Mouse (Mus musculus): ENCODE measurements around the gene Foxn3. TPM values are rescaled to one million over a fixed set of nuclear protein-coding genes. Genes with fewer than 3 reads are reported as not detected.

The Foxn3 gene
- polyA plus RNA-seq, 1 experiment from 2014 or later = 65.2 TPM

DNA sequence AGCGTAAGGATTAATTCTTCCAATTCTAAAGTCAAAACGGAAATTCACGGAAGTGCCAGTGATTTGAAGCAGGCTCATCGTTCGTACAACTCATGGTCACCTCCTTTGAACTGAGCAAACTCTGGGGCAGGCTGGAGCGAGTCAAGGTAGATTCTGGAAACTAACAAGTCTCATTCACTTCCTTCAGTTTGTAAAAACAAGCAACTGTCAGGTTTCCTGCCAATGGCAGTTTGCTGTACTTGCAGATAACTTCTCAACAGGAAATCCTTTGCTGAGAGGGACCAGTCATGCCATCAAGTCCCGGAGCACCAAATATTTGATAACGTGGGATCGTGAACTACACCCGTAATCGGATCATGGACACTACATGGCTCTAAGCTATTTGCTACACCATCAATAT is 3.9 kb downstream of the Foxn3 start:
- no peak for DNase-seq (ENCODE audit: low spot score)
- H3K36me3 ChIP-seq = 0 out of 2 replicates have a peak, but pooled peaks cover 5% of the 10 kb centered on the region
- H3K27ac ChIP-seq = no peak overlapping the region
- H3K27me3 ChIP-seq (ENCODE audit: insufficient read depth, poor library complexity, severe bottlenecking) = no peaks in the 10 kb centered on the region
- 55% methylated on average over 11 of the region's 11 CpGs for WGBS
- H3K9me3 ChIP-seq = no peaks in the 10 kb centered on the region
- H3K4me3 ChIP-seq = no peak overlapping the region
- peaks cover 32% of the 10 kb centered on the region for H3K4me1 ChIP-seq

DNA sequence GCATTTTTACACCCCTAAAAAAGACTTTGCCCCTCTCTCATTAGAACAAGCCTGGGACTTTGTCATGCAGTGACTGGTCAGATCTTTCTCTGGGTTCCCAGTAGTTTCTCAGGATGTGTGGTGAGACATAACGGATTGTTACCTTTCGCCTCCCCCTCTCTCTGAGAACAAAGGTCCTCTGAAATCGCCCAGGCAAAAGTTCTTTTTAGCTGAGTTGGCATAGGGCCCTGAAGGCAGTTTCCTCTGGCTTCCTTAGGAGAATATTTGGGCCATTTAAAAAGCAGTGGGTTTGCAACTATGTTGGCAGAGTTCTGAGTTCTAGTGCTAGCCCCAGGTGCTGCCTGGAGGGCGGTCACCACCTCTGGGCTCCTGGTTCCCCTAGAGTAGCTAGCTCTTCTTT is 4.9 kb downstream of the Foxn3 start:
- no peak overlapping the region for H3K4me3 ChIP-seq
- WGBS = 73% methylated on average over 4 of the region's 4 CpGs
- no peaks in the 10 kb centered on the region for H3K27me3 ChIP-seq (ENCODE audit: insufficient read depth, poor library complexity, severe bottlenecking)
- H3K9me3 ChIP-seq = no peaks in the 10 kb centered on the region
- DNase-seq (ENCODE audit: low spot score) = no peak
- no peak overlapping the region for H3K27ac ChIP-seq
- H3K36me3 ChIP-seq = 0 out of 2 replicates have a peak, but pooled peaks cover 5% of the 10 kb centered on the region
- H3K4me1 ChIP-seq = peaks cover 36% of the 10 kb centered on the region

GRCm38 (mm10) chr12:99557498-99557897 is 5.9 kb downstream of the Foxn3 start:
- DNase-seq (ENCODE audit: low spot score) = no peak
- WGBS = 68% methylated on average over 8 of the region's 8 CpGs
- Histone ChIP-seq H3K4me1 (peaks cover 37% of the 10 kb centered on the region), H3K27ac (no peak overlapping the region), H3K36me3 (0 out of 2 replicates have a peak, but pooled peaks cover 8% of the 10 kb centered on the region), H3K9me3 (no peaks in the 10 kb centered on the region), H3K4me3 (no peak overlapping the region), H3K27me3 (ENCODE audit: insufficient read depth, poor library complexity, severe bottlenecking) (no peaks in the 10 kb centered on the region)

GRCm38 (mm10) chr12:99550629-99551028 is 12.8 kb downstream of the Foxn3 start:
- Histone ChIP-seq H3K4me1 (peaks cover 10% of the 10 kb centered on the region; the same call in 1 of the 2 replicates), H3K27ac (no peak overlapping the region), H3K9me3 (no peaks in the 10 kb centered on the region), H3K27me3 (ENCODE audit: insufficient read depth, poor library complexity, severe bottlenecking) (no peaks in the 10 kb centered on the region), H3K4me3 (no peak overlapping the region), H3K36me3 (0 out of 2 replicates have a peak, but pooled peaks cover 11% of the 10 kb centered on the region)
- WGBS = 61% methylated on average over 8 of the region's 8 CpGs
- DNase-seq (ENCODE audit: low spot score) = no peak

GRCm38 (mm10) chr12:99549811-99550210 is 13.6 kb downstream of the Foxn3 start:
- Histone ChIP-seq H3K4me3 (no peak overlapping the region), H3K4me1 (peaks cover 13% of the 10 kb centered on the region; the same call in 1 of the 2 replicates), H3K27ac (no peak overlapping the region), H3K9me3 (no peaks in the 10 kb centered on the region), H3K27me3 (ENCODE audit: insufficient read depth, poor library complexity, severe bottlenecking) (no peaks in the 10 kb centered on the region), H3K36me3 (0 out of 2 replicates have a peak, but pooled peaks cover 7% of the 10 kb centered on the region)
- DNase-seq (ENCODE audit: low spot score) = no peak
- 92% methylated on average over 10 of the region's 10 CpGs for WGBS

DNA sequence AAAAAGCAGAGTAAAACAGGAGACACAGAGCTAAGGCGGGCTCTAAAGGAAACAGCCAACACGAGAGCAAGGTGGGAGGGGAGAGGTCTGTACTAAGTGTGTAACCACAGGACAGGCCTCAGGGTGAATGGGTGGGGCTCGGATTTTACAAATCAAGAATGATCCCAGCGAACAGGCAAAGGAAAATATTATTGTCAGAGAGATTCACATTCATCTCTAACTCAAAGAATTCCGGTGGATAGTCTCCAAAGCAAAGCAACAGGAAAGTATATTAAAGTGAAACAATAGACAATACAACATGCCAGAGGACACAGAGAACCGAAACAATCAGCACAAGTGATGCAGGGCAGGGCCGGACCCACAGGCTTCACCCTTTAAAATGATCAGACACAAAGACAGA is 15.0 kb downstream of the Foxn3 start:
- 76% methylated on average over 7 of the region's 7 CpGs for WGBS
- Histone ChIP-seq H3K4me1 (peaks cover 13% of the 10 kb centered on the region; the same call in 1 of the 2 replicates), H3K4me3 (no peak overlapping the region), H3K27me3 (ENCODE audit: insufficient read depth, poor library complexity, severe bottlenecking) (no peaks in the 10 kb centered on the region), H3K27ac (no peak overlapping the region), H3K36me3 (peaks cover 8% of the 10 kb centered on the region; the same call in 1 of the 2 replicates), H3K9me3 (no peaks in the 10 kb centered on the region)
- no peak for DNase-seq (ENCODE audit: low spot score)

DNA sequence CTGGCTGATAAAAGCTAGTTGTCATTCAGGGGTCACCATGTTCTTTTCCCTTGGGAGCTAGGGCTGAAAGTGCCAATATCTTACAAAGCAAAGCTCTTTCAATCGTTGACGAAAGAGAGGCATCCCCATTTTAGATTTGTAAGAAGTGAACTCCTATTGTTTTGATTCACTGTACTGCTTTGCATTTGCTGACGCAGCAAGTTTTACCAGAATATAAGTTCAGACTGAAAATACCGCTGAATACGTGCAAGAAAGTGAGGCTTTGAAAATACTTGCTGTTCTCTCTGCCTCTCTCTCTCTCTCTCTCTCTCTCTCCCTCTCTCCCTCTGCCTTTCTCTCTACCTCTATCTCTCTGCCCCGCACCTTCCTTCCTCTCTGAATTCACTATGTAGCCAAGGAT is 16.1 kb downstream of the Foxn3 start:
- no peaks in the 10 kb centered on the region for H3K9me3 ChIP-seq
- no peak overlapping the region for H3K27ac ChIP-seq
- H3K27me3 ChIP-seq (ENCODE audit: insufficient read depth, poor library complexity, severe bottlenecking) = no peaks in the 10 kb centered on the region
- H3K4me1 ChIP-seq = peaks cover 12% of the 10 kb centered on the region; the same call in 1 of the 2 replicates
- H3K4me3 ChIP-seq = no peak overlapping the region
- DNase-seq (ENCODE audit: low spot score) = no peak
- H3K36me3 ChIP-seq = peaks cover 8% of the 10 kb centered on the region; the same call in 1 of the 2 replicates
- 87% methylated on average over 6 of the region's 6 CpGs for WGBS

GRCm38 (mm10) chr12:99545270-99545770 is 18.1 kb downstream of the Foxn3 start:
- Histone ChIP-seq H3K27ac (no peak overlapping the region), H3K9me3 (no peaks in the 10 kb centered on the region), H3K27me3 (ENCODE audit: insufficient read depth, poor library complexity, severe bottlenecking) (no peaks in the 10 kb centered on the region), H3K36me3 (peaks cover 6% of the 10 kb centered on the region; the same call in 1 of the 2 replicates), H3K4me3 (no peak overlapping the region), H3K4me1 (peaks cover 12% of the 10 kb centered on the region; the same call in 1 of the 2 replicates)
- WGBS = 84% methylated on average over 6 of the region's 6 CpGs
- DNase-seq (ENCODE audit: low spot score) = no peak

DNA sequence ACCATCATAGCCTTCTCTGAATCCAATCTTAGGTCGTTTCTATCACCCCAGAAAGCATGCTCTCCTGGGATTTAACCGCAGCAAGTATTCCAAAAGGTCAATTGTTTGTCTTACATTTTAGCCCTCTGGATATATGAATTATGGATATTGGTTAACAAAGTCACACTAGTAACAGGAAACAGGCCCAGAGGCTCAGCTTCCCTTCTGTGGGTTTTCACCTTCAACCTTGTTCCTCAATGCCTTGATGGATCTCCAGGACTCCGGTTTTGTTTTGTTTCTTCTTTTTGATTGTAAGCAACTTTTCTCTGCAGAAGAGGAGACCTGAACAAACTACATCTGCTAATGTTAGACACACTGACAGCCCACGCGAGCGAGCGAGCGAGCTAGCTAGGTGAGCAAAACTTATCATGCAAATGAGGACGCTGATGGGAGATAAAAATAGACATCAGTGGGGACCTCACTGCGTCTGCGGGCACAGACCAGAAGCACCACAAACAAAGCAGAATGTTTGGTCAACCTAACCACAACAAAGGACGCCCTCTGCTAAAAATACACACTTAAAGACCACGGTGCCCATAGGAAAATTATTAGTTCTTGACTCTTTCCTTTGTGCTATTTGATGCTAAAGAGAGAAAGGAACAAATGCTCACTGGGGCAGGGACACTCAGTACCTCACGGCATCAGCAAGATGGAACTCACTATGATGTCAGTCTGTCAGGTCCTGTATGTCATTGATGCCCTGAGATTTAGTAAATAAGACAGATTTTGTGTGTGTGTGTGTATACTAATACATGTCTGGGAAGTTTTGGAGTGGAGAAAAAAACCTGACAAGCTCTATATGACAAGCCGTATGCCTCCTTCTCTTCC is 18.9 kb downstream of the Foxn3 start:
- Histone ChIP-seq H3K36me3 (peaks cover 6% of the 10 kb centered on the region; the same call in 1 of the 2 replicates), H3K27ac (no peak overlapping the region), H3K27me3 (ENCODE audit: insufficient read depth, poor library complexity, severe bottlenecking) (no peaks in the 10 kb centered on the region), H3K9me3 (no peaks in the 10 kb centered on the region), H3K4me3 (no peak overlapping the region), H3K4me1 (peaks cover 12% of the 10 kb centered on the region; the same call in 1 of the 2 replicates)
- DNase-seq (ENCODE audit: low spot score) = no peak
- WGBS = 60% methylated on average over 15 of the region's 15 CpGs

- no peak overlapping the region for H3K27ac ChIP-seq
- no peaks in the 10 kb centered on the region for H3K27me3 ChIP-seq (ENCODE audit: insufficient read depth, poor library complexity, severe bottlenecking)
- no peak overlapping the region for H3K4me3 ChIP-seq
- peaks cover 6% of the 10 kb centered on the region; the same call in 1 of the 2 replicates for H3K36me3 ChIP-seq
- no peaks in the 10 kb centered on the region for H3K9me3 ChIP-seq
- 87% methylated on average over 7 of the region's 7 CpGs for WGBS
- H3K4me1 ChIP-seq = peaks cover 12% of the 10 kb centered on the region; the same call in 1 of the 2 replicates
- DNase-seq (ENCODE audit: low spot score) = no peak
Observed at GRCm38 (mm10) chr12:99543421-99544195, 19.8 kb downstream of the Foxn3 start.

GRCm38 (mm10) chr12:99540201-99540600 is 23.2 kb downstream of the Foxn3 start:
- Histone ChIP-seq H3K4me3 (no peak overlapping the region), H3K4me1 (peaks cover 8% of the 10 kb centered on the region; the same call in 1 of the 2 replicates), H3K27me3 (ENCODE audit: insufficient read depth, poor library complexity, severe bottlenecking) (no peaks in the 10 kb centered on the region), H3K9me3 (no peaks in the 10 kb centered on the region), H3K36me3 (peaks cover 19% of the 10 kb centered on the region), H3K27ac (no peak overlapping the region)
- no peak for DNase-seq (ENCODE audit: low spot score)
- 88% methylated on average over 4 of the region's 4 CpGs for WGBS

- Histone ChIP-seq H3K9me3 (no peaks in the 10 kb centered on the region), H3K36me3 (peaks cover 30% of the 10 kb centered on the region), H3K27me3 (ENCODE audit: insufficient read depth, poor library complexity, severe bottlenecking) (no peaks in the 10 kb centered on the region), H3K4me3 (no peak overlapping the region), H3K27ac (no peak overlapping the region), H3K4me1 (no peaks in the 10 kb centered on the region)
- no peak for DNase-seq (ENCODE audit: low spot score)
- WGBS = 87% methylated on average over 6 of the region's 6 CpGs
Observed at GRCm38 (mm10) chr12:99537316-99537715, 26.1 kb downstream of the Foxn3 start.

Data from heart, embryonic 10.5 days (tissue).